Mouse (Mus musculus): Measurements from ENCODE around the gene Dlx6.

Gene Dlx6

GRCm38 (mm10) chr6:6860411-6861085 lies 2.6 kb upstream of the Dlx6 start:
- no peak for DNase-seq

GRCm38 (mm10) chr6:6861086-6861797 lies 1.9 kb upstream of the Dlx6 start:
- DNase-seq, result no peak

GRCm38 (mm10) chr6:6861798-6862428 lies 1.2 kb upstream of the Dlx6 start:
- DNase-seq, result no peak

- no peak for DNase-seq
Observed at GRCm38 (mm10) chr6:6862611-6863010, 523 bp upstream of the Dlx6 start.

- DNase-seq, result no peak
Observed at GRCm38 (mm10) chr6:6863955-6864354, 821 bp downstream of the Dlx6 start.

- DNase-seq, result no peak
Observed at GRCm38 (mm10) chr6:6864441-6865440, 1.6 kb downstream of the Dlx6 start.

- DNase-seq, result no peak
Observed at GRCm38 (mm10) chr6:6867031-6867430, 3.9 kb downstream of the Dlx6 start.

- no peak for DNase-seq
Observed at GRCm38 (mm10) chr6:6869041-6869685, 6.0 kb downstream of the Dlx6 start.

- no peak for DNase-seq
Observed at GRCm38 (mm10) chr6:6869961-6870800, 7.0 kb downstream of the Dlx6 start.

GRCm38 (mm10) chr6:6870876-6871420 lies 7.8 kb downstream of the Dlx6 start:
- DNase-seq, result no peak

- DNase-seq, result no peak
Observed at GRCm38 (mm10) chr6:6871692-6872091, 8.6 kb downstream of the Dlx6 start.

GRCm38 (mm10) chr6:6872873-6873272 lies 9.7 kb downstream of the Dlx6 start:
- no peak for DNase-seq

GRCm38 (mm10) chr6:6873476-6874072 lies 10.4 kb downstream of the Dlx6 start:
- no peak for DNase-seq

GRCm38 (mm10) chr6:6874073-6874771 lies 11.1 kb downstream of the Dlx6 start:
- DNase-seq, result no peak

- no peak for DNase-seq
Observed at GRCm38 (mm10) chr6:6875136-6875535, 12.0 kb downstream of the Dlx6 start.

- no peak for DNase-seq
Observed at GRCm38 (mm10) chr6:6875676-6876075, 12.5 kb downstream of the Dlx6 start.

- no peak for DNase-seq
Observed at GRCm38 (mm10) chr6:6876231-6876630, 13.1 kb downstream of the Dlx6 start.

- DNase-seq, result no peak
Observed at GRCm38 (mm10) chr6:6876731-6877130, 13.6 kb downstream of the Dlx6 start.

- DNase-seq, result no peak
Observed at GRCm38 (mm10) chr6:6877346-6877910, 14.3 kb downstream of the Dlx6 start.

Measured in spleen, adult 18-20 months (tissue).